Comparison of ENCODE assay signal across 8 mouse cellular contexts in genomic region chr9:109096856-109097255, GRCm38 (mm10). TPM values are rescaled to one million over a fixed set of nuclear protein-coding genes. Genes with fewer than 3 reads are reported as not detected.
DNase-seq lines count a peak whose midpoint lies in the region; ATAC-seq lines count a peak whose summit lies in the region.

No protein-coding gene starts in this region.

- no peak for ATAC-seq in heart, embryonic 16.5 days (replicated peaks; ENCODE audit: extremely low read depth, insufficient read depth, low FRiP score)
- ATAC-seq in liver, embryonic 15.5 days (ENCODE audit: insufficient read depth) = no peak
- ATAC-seq in stomach, embryonic 15.5 days (ENCODE audit: insufficient read depth, low FRiP score, low read depth) = no peak

- H3K27ac ChIP-seq in heart, embryonic 16.5 days (ENCODE audit: low read length) = peak overlapping the region; percentile 97
- peak overlapping the region; percentile 81 for H3K27ac ChIP-seq in liver, embryonic 15.5 days (replicated peaks)
- H3K27ac ChIP-seq in stomach, embryonic 15.5 days = peak overlapping the region; percentile 99

- peak overlapping the region; percentile 89 for H3K9ac ChIP-seq in heart, embryonic 16.5 days (ENCODE audit: low read length)
- peak overlapping the region; percentile 30; the same call in 1 of the 2 replicates for H3K9ac ChIP-seq in liver, embryonic 15.5 days
- peak overlapping the region; percentile 74; the same call in 1 of the 2 replicates for H3K9ac ChIP-seq in stomach, embryonic 15.5 days

- peak overlapping the region; percentile 73 for H3K4me3 ChIP-seq in heart, embryonic 16.5 days (ENCODE audit: low read length)
- H3K4me3 ChIP-seq in liver, embryonic 15.5 days (replicated peaks) = peak overlapping the region; percentile 57
- H3K4me3 ChIP-seq in stomach, embryonic 15.5 days (replicated peaks) = peak overlapping the region; percentile 80

- peaks cover 59% of the 10 kb centered on the region for H3K4me1 ChIP-seq in heart, embryonic 16.5 days (ENCODE audit: control insufficient read depth, insufficient read depth, low read length)
- H3K4me1 ChIP-seq in liver, embryonic 15.5 days (replicated peaks) = peaks cover 32% of the 10 kb centered on the region
- peaks cover 60% of the 10 kb centered on the region for H3K4me1 ChIP-seq in stomach, embryonic 15.5 days

- WGBS in heart, embryonic 16.5 days = 35% methylated on average over 6 of the region's 6 CpGs
- WGBS in liver, embryonic 15.5 days (ENCODE audit: insufficient replicate concordance) = 64% methylated on average over 6 of the region's 6 CpGs
- WGBS in stomach, embryonic 15.5 days = 27% methylated on average over 6 of the region's 6 CpGs

- DNase-seq in lung, adult 18-20 months = peak; percentile 50 to 58
- DNase-seq in lung, postnatal 14 days = no peak
- DNase-seq in cerebellum, postnatal 14 days = no peak
- DNase-seq in c-Kit-positive CD71-positive TER-119-positive erythroid progenitor cells, embryonic 14.5 days (ENCODE audit: low spot score) = no peak
- DNase-seq in natural killer cell, adult 2 months (ENCODE audit: low spot score in 2 of 2) = no peak

- H3K4me2 ChIP-seq in heart, embryonic 16.5 days (ENCODE audit: low read depth, low read length) = peak overlapping the region; percentile 81
- H3K4me2 ChIP-seq in liver, embryonic 15.5 days = peak overlapping the region; percentile 62
- H3K4me2 ChIP-seq in stomach, embryonic 15.5 days = peak overlapping the region; percentile 85

- H3K27me3 ChIP-seq in heart, embryonic 16.5 days (ENCODE audit: control insufficient read depth, insufficient read depth, low read length) = no peaks in the 10 kb centered on the region
- H3K27me3 ChIP-seq in liver, embryonic 15.5 days = peaks cover 58% of the 10 kb centered on the region
- no peaks in the 10 kb centered on the region for H3K27me3 ChIP-seq in stomach, embryonic 15.5 days (replicated peaks)

- no peaks in the 10 kb centered on the region for H3K9me3 ChIP-seq in heart, embryonic 16.5 days (replicated peaks; ENCODE audit: control insufficient read depth, low read length)
- H3K9me3 ChIP-seq in liver, embryonic 15.5 days (replicated peaks) = no peaks in the 10 kb centered on the region
- H3K9me3 ChIP-seq in stomach, embryonic 15.5 days = no peaks in the 10 kb centered on the region

- 0 out of 2 replicates have a peak, but pooled peaks cover 3% of the 10 kb centered on the region for H3K36me3 ChIP-seq in heart, embryonic 16.5 days (ENCODE audit: control insufficient read depth, insufficient read depth)
- H3K36me3 ChIP-seq in liver, embryonic 15.5 days (replicated peaks) = peaks cover 6% of the 10 kb centered on the region
- H3K36me3 ChIP-seq in stomach, embryonic 15.5 days = 0 out of 2 replicates have a peak, but pooled peaks cover 3% of the 10 kb centered on the region

RNA-seq across cellular contexts. Expression of gene Plxnb1, which starts 1.7 kb away (rescaled TPM):
- 7.8 and 8.8 TPM in 2 replicates for polyA plus RNA-seq in heart, embryonic 16.5 days (2015; fragmentation: Nextera tagmentation; extraction: Ambion mirVana)
- polyA plus RNA-seq in liver, embryonic 15.5 days (2015; fragmentation: Nextera tagmentation; extraction: Ambion mirVana) = 3.5 and 5.8 TPM in 2 replicates
- 12.8 and 13.3 TPM in 2 replicates for polyA plus RNA-seq in stomach, embryonic 15.5 days (2015; fragmentation: Nextera tagmentation; extraction: Ambion mirVana)

RNA-seq across cellular contexts. Expression of gene Tma7, which starts 14.5 kb away (rescaled TPM):
- 414 and 431 TPM in 2 replicates for polyA plus RNA-seq in heart, embryonic 16.5 days (2015; fragmentation: Nextera tagmentation; extraction: Ambion mirVana)
- polyA plus RNA-seq in liver, embryonic 15.5 days (2015; fragmentation: Nextera tagmentation; extraction: Ambion mirVana) = 249 and 328 TPM in 2 replicates
- polyA plus RNA-seq in stomach, embryonic 15.5 days (2015; fragmentation: Nextera tagmentation; extraction: Ambion mirVana) = 586 and 587 TPM in 2 replicates

RNA-seq across cellular contexts. Expression of gene Ccdc51, which starts 14.6 kb away (rescaled TPM):
- 14.7 and 15.9 TPM in 2 replicates for polyA plus RNA-seq in heart, embryonic 16.5 days (2015; fragmentation: Nextera tagmentation; extraction: Ambion mirVana)
- 11.4 and 12.0 TPM in 2 replicates for polyA plus RNA-seq in liver, embryonic 15.5 days (2015; fragmentation: Nextera tagmentation; extraction: Ambion mirVana)
- polyA plus RNA-seq in stomach, embryonic 15.5 days (2015; fragmentation: Nextera tagmentation; extraction: Ambion mirVana) = 14.7 and 16.3 TPM in 2 replicates

RNA-seq across cellular contexts. Expression of gene Atrip, which starts 22.9 kb away (rescaled TPM):
- 15.6 and 17.3 TPM in 2 replicates for polyA plus RNA-seq in heart, embryonic 16.5 days (2015; fragmentation: Nextera tagmentation; extraction: Ambion mirVana)
- polyA plus RNA-seq in liver, embryonic 15.5 days (2015; fragmentation: Nextera tagmentation; extraction: Ambion mirVana) = 9.2 and 12.6 TPM in 2 replicates
- 24.7 and 26.1 TPM in 2 replicates for polyA plus RNA-seq in stomach, embryonic 15.5 days (2015; fragmentation: Nextera tagmentation; extraction: Ambion mirVana)

RNA-seq across cellular contexts. Expression of gene Trex1, which starts 37.3 kb away (rescaled TPM):
- 12.5 and 14.5 TPM in 2 replicates for polyA plus RNA-seq in heart, embryonic 16.5 days (2015; fragmentation: Nextera tagmentation; extraction: Ambion mirVana)
- polyA plus RNA-seq in liver, embryonic 15.5 days (2015; fragmentation: Nextera tagmentation; extraction: Ambion mirVana) = 8.6 and 9.8 TPM in 2 replicates
- polyA plus RNA-seq in stomach, embryonic 15.5 days (2015; fragmentation: Nextera tagmentation; extraction: Ambion mirVana) = 12.7 and 14.4 TPM in 2 replicates

Comparison
In these comparisons a context has a peak if more than half of its experiments do, and no peak if none do; other contexts are left out.
1. DNase-seq: peak in lung, adult 18-20 months (2 of 2); none in lung, postnatal 14 days (single experiment), cerebellum, postnatal 14 days (0 of 2), c-Kit-positive CD71-positive TER-119-positive erythroid progenitor cells, embryonic 14.5 days (single experiment) and natural killer cell, adult 2 months (0 of 2).
2. H3K9ac ChIP-seq: peak in every context shown above with its lines; median percentile 89 in heart, embryonic 16.5 days; 74 in stomach, embryonic 15.5 days; 30 in liver, embryonic 15.5 days.
3. Peak in every context shown above with its lines, with median percentiles within 50 percentile points of each other: H3K27ac ChIP-seq, H3K4me2 ChIP-seq and H3K4me3 ChIP-seq.